Mouse (Mus musculus) heart, postnatal 0 days (tissue): ENCODE data around the gene Tspan15. TPM values are rescaled to one million over a fixed set of nuclear protein-coding genes. Genes with fewer than 3 reads are reported as not detected.

Experiments
- ATAC-seq: fragments of 200-750 bp; cut with Nextera tagmentation; 2 replicates; pipeline ENCODE4 v1.8.0; 2017; ENCODE audit warnings: low read depth, moderate number of reproducible peaks, moderate library complexity; ENCODE audit not compliant: insufficient read depth
- DNase-seq: peaks from one replicate; pipeline ENCODE4 v3.0.0-alpha.2; 2016; ENCODE audit warnings: low spot score
- H3K27ac ChIP-seq: fragments of 300-500 bp; sonication (generic); 2 replicates; pipeline ENCODE4 v1.5.1; 2014; ENCODE audit warnings: low read depth, mild to moderate bottlenecking
- H3K27me3 ChIP-seq: fragments of 300-500 bp; sonication (generic); 2 replicates; pipeline ENCODE4 v1.6.1; 2014; ENCODE audit warnings: low read length, mixed read lengths; ENCODE audit not compliant: control insufficient read depth, insufficient read depth
- H3K36me3 ChIP-seq: fragments of 300-500 bp; sonication (generic); replicated peaks from 2 replicates; pipeline ENCODE4 v1.6.1; 2014; ENCODE audit warnings: low read length, mixed read lengths; ENCODE audit not compliant: control insufficient read depth, insufficient read depth
- H3K4me1 ChIP-seq: fragments of 300-500 bp; sonication (generic); 2 replicates; pipeline ENCODE4 v1.6.1; 2014; ENCODE audit warnings: antibody characterized with exemption; ENCODE audit not compliant: control insufficient read depth, insufficient read depth
- H3K4me2 ChIP-seq: fragments of 300-500 bp; sonication (generic); 2 replicates; pipeline ENCODE4 v1.6.1; 2014; ENCODE audit warnings: low read depth, mild to moderate bottlenecking, low read length, moderate library complexity
- H3K4me3 ChIP-seq: fragments of 300-500 bp; sonication (generic); 2 replicates; pipeline ENCODE4 v1.5.1; 2014; ENCODE audit warnings: low read depth, low read length
- H3K9ac ChIP-seq: fragments of 300-500 bp; sonication (generic); replicated peaks from 2 replicates; pipeline ENCODE4 v1.6.1; 2014; ENCODE audit warnings: low read depth, low read length, mixed read lengths
- H3K9me3 ChIP-seq: fragments of 300-500 bp; sonication (generic); replicated peaks from 2 replicates; pipeline ENCODE4 v1.6.1; 2016; ENCODE audit warnings: low read length; ENCODE audit not compliant: control insufficient read depth
- CTCF ChIP-seq: IDR thresholded peaks from 2 replicates; pipeline ENCODE4 v1.5.1; 2016; ENCODE audit warnings: antibody characterized with exemption, control low read depth, low read depth
- EP300 ChIP-seq: IDR thresholded peaks from 2 replicates; pipeline ENCODE4 v1.6.1; 2016; ENCODE audit warnings: antibody characterized with exemption, low read depth
- WGBS: fragments of 180-500 bp; shearing (Covaris S2); extraction: QIAGEN DNeasy Blood & Tissue Kit; methylation state at CpG from one replicate; pipeline ENCODE4 v1.1.7; 2014; 5-methylcytosine and 5-hydroxymethylcytosine counted together
- polyA plus RNA-seq: library from polyadenylated mRNA; unstranded; fragments of >200 nt; fragmentation: Nextera tagmentation; extraction: Ambion mirVana; gene quantifications from 2 replicates; pipeline ENCODE4 v1.2.1, GENCODE M21; 2015
- total RNA-seq: library from RNA; depleted of rRNA; stranded (reverse); fragments of >200 nt; gene quantifications from 2 replicates; pipeline ENCODE4 v1.2.3, GENCODE M21; 2014; ENCODE audit warnings: low replicate concordance

Tspan15 gene
- total and polyA plus RNA-seq, 2 experiments from 2014 or later, result 6.7 to 26.0 TPM

DNA sequence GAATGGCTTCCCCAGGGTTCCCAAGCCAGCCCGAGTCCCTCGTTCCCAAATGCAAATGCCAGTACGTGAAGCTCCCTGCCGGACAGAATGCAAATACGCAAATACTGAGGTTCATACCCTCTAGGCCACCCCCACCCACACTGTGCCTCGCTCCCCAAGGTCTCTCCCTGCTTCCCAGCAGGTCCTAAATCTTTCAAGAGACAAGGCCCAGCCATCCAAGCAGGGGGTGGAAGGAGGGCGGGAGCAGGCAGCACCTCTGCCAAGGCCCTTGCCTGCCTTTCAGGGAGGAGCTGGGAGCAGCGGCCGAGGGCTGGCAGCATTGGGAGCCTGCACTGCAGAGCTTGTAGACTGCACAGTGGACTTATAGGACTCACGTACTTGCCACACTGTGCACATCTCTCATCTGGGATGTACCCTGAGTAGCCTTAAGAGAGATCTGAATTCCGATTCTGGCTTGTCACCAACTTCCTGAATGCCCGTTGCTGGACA, 21.0 kb upstream of the Tspan15 start, which contains the start of gene Tacr2:
TSS of gene Tacr2 (plus strand) at position 439 of the 489 bp plus-strand sequence.
- no peak within 1 kb of the TSS for H3K9ac ChIP-seq

DNA sequence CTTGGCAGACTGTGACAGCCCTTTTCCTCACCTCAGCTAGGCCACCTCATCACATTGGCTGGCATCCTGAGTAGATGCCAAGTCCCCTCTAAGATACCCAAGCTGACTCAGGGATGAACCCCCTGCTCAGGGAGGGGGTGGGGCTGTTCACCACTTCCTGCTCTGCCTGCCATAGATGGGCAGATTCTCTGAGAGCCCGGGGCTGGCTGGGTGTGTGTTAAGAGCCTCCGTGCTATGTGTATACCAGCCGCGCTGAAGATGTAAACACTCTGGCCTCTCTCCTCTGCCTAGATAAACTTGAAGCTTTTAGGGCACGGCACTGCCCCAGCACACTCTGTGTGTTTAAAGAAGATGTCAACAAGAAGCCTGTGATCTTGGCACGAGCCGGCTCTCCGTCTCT, 16.8 kb upstream of the Tspan15 start:
- TF ChIP-seq EP300 (no peak), CTCF (no peak)
- ATAC-seq (no peak), DNase-seq (no peak)
- 23% methylated on average over 8 of the region's 8 CpGs for WGBS
- no peak overlapping the region for H3K27ac ChIP-seq
- no peak overlapping the region for H3K9ac ChIP-seq
- no peaks in the 10 kb centered on the region for H3K9me3 ChIP-seq
- no peak overlapping the region for H3K4me3 ChIP-seq
- no peak overlapping the region for H3K4me2 ChIP-seq
- H3K4me1 ChIP-seq, result no peaks in the 10 kb centered on the region
- no peaks in the 10 kb centered on the region for H3K27me3 ChIP-seq
- no peaks in the 10 kb centered on the region for H3K36me3 ChIP-seq

More for the DNA sequence above, 21.0 kb upstream of the Tspan15 start, which contains the start of gene Tacr2:
- Histone ChIP-seq H3K27ac (no peak within 1 kb of the TSS), H3K4me2 (no peak within 1 kb of the TSS), H3K4me3 (no peak within 1 kb of the TSS), H3K9me3 (no peaks in the 10 kb centered on the region), H3K4me1 (no peaks in the 10 kb centered on the region), H3K27me3 (no peaks in the 10 kb centered on the region), H3K36me3 (no peaks in the 10 kb centered on the region)
- TF ChIP-seq CTCF (no peak), EP300 (no peak)
- 61% methylated on average over 12 of the region's 12 CpGs for WGBS
- no peak for ATAC-seq
- DNase-seq, result no peak

DNA sequence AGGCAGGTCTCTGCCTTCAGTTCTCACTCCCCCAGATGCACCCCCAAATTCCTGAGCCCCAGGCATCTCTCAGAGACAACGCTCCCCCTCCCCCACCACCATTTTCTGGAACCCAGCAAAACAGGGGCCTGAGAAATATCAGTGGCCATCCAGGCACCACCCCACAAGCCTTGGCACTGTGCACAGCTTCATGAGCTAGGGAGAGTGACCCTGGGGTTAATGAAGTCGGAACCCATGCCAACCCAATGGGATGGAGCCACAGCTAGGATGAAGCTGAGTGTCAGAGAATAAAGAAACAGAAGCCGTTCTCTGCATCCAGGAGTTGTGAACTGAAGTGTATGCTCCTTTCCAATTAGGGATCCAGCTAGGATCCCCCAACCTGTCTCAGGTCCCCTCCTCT, 16.1 kb upstream of the Tspan15 start:
- WGBS, result 71% methylated on average over 3 of the region's 3 CpGs

DNA sequence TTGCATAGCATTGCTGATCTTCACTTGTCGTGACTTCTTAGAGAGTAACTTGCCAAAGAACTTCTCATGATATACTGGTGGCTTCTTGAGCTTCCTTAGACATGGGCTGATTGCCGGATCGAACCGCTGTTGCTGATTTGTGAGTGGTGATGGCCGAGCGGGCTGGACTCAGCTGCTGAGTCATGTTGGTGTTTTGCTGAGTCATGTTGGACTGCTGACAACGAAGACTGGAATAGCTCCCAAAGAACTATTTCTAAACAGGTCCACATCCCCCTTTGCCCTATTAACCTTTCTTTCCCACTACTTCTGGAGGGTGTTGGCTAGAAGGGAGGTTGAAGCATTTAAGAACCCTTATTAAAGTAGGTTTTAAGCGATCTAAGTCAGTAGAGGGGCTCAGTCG, 13.0 kb upstream of the Tspan15 start:
- Histone ChIP-seq H3K4me3 (no peak overlapping the region), H3K27ac (no peak overlapping the region), H3K27me3 (no peaks in the 10 kb centered on the region), H3K9me3 (no peaks in the 10 kb centered on the region), H3K9ac (no peak overlapping the region), H3K4me1 (no peaks in the 10 kb centered on the region), H3K36me3 (no peaks in the 10 kb centered on the region), H3K4me2 (no peak overlapping the region)
- WGBS, result 83% methylated on average over 9 of the region's 9 CpGs
- DNase-seq (no peak), ATAC-seq (no peak)
- no peak for TF ChIP-seq EP300
- TF ChIP-seq CTCF, result no peak

More for the DNA sequence above, 16.1 kb upstream of the Tspan15 start:
- no peak for ATAC-seq
- DNase-seq, result no peak
- no peaks in the 10 kb centered on the region for H3K36me3 ChIP-seq
- TF ChIP-seq CTCF (no peak), EP300 (no peak)
- no peak overlapping the region for H3K27ac ChIP-seq
- H3K27me3 ChIP-seq, result no peaks in the 10 kb centered on the region
- H3K9me3 ChIP-seq, result no peaks in the 10 kb centered on the region
- H3K4me3 ChIP-seq, result no peak overlapping the region
- no peak overlapping the region for H3K4me2 ChIP-seq
- H3K9ac ChIP-seq, result no peak overlapping the region
- no peaks in the 10 kb centered on the region for H3K4me1 ChIP-seq

DNA sequence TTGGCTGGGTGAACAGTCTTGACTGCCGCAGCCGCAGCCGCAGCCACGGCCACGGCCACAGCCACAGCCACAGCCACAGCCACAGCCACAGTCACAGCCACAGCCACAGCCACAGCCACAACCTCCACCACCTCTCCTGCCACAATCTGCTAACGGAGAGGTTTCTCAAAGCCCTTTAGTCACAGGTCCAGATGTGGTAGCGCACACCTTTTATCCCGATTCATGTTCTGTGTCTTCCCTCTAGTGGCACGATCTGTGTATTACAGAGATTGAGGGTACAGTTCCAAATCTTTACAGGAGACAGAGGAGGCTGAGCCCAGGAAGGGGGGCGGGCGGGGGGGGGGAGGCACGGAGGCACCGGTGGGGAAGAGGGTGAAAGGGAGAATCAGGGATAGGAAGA, 11.8 kb upstream of the Tspan15 start:
- Histone ChIP-seq H3K36me3 (no peaks in the 10 kb centered on the region), H3K4me2 (no peak overlapping the region), H3K4me1 (no peaks in the 10 kb centered on the region), H3K27me3 (no peaks in the 10 kb centered on the region), H3K9ac (no peak overlapping the region), H3K9me3 (no peaks in the 10 kb centered on the region), H3K27ac (no peak overlapping the region), H3K4me3 (no peak overlapping the region)
- WGBS, result 45% methylated on average over 13 of the region's 13 CpGs
- TF ChIP-seq CTCF, result peak; percentile 74
- no peak for TF ChIP-seq EP300
- peak; percentile 27 for DNase-seq
- ATAC-seq, result no peak

DNA sequence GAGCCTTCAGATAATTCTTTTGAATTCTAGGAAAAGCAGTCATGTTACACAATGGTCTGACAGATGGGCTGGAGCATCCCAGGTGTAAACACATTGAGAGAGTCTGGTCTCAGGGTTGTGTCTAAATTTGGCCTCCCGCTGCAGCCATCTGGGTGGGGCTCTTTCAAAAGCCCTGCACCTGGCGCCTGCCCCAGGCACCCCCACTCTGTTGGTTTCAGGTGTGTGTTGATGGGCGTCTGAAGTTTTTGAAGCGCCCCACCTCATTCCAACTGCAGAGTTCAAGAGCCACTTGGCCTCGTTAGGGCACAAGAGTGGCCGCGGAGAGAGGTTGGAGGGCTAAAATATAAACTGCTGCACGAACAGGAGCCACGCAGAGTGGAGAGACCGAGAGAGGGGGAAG, 11.3 kb upstream of the Tspan15 start:
- Histone ChIP-seq H3K27ac (no peak overlapping the region), H3K4me1 (no peaks in the 10 kb centered on the region), H3K27me3 (no peaks in the 10 kb centered on the region), H3K9me3 (no peaks in the 10 kb centered on the region), H3K9ac (no peak overlapping the region), H3K4me3 (no peak overlapping the region), H3K4me2 (no peak overlapping the region), H3K36me3 (no peaks in the 10 kb centered on the region)
- DNase-seq (no peak), ATAC-seq (no peak)
- WGBS, result 65% methylated on average over 10 of the region's 10 CpGs
- TF ChIP-seq CTCF (no peak), EP300 (no peak)
